Mouse (Mus musculus) liver, adult 2 months (tissue): ENCODE data around the gene Cd68. TPM values are rescaled to one million over a fixed set of nuclear protein-coding genes. Genes with fewer than 3 reads are reported as not detected.
A peak's percentile ranks its signal among the peaks of the same experiment; 100 is the strongest.

Experiments
- DNase-seq: peaks from one replicate; pipeline ENCODE4 v3.0.0-alpha.2; 2011; ENCODE audit warnings: low read depth, low spot score; ENCODE audit errors: extremely low read depth
- H3K27ac ChIP-seq: fragments of 200-500 bp; replicated peaks from 2 replicates; pipeline ENCODE4 v1.5.1; 2012; ENCODE audit warnings: low read depth, mild to moderate bottlenecking, control low read depth, inconsistent platforms, low read length; ENCODE audit not compliant: insufficient read depth
- H3K27me3 ChIP-seq: fragments of 200-500 bp; 2 replicates; pipeline ENCODE4 v1.6.1; 2012; ENCODE audit warnings: mild to moderate bottlenecking, moderate library complexity, low read length, inconsistent platforms; ENCODE audit not compliant: control insufficient read depth, insufficient read depth
- H3K36me3 ChIP-seq: fragments of 200-500 bp; 2 replicates; pipeline ENCODE4 v1.6.1; 2012; ENCODE audit warnings: low read length, inconsistent platforms; ENCODE audit not compliant: control insufficient read depth, insufficient read depth
- H3K4me1 ChIP-seq: fragments of 200-500 bp; 2 replicates; pipeline ENCODE4 v1.6.1; 2011; ENCODE audit warnings: low read length; ENCODE audit not compliant: control insufficient read depth, insufficient read depth
- H3K4me3 ChIP-seq: fragments of 200-500 bp; 2 replicates; pipeline ENCODE4 v1.5.1; 2011; ENCODE audit warnings: low read depth, mild to moderate bottlenecking, control low read depth, low read length, moderate library complexity; ENCODE audit not compliant: insufficient read depth
- H3K79me2 ChIP-seq: fragments of 200-500 bp; 2 replicates; pipeline ENCODE4 v1.6.1; 2012; ENCODE audit warnings: inconsistent platforms, mild to moderate bottlenecking, low read length, moderate library complexity; ENCODE audit not compliant: control insufficient read depth, insufficient read depth
- H3K9ac ChIP-seq: fragments of 200-500 bp; 2 replicates; pipeline ENCODE4 v1.6.1; 2012; ENCODE audit warnings: low read depth, mild to moderate bottlenecking, control low read depth, inconsistent platforms, low read length
- CTCF ChIP-seq: fragments of 200-500 bp; IDR thresholded peaks from 2 replicates; pipeline ENCODE4 v1.5.1; 2011; ENCODE audit warnings: low read depth, low read length, control low read depth
- POLR2A ChIP-seq: fragments of 200-500 bp; IDR thresholded peaks from 2 replicates; pipeline ENCODE4 v1.6.1; 2011; ENCODE audit warnings: low read length, control low read depth; ENCODE audit not compliant: insufficient read depth; ENCODE audit errors: extremely low read depth
- WGBS: fragments of 180-500 bp; shearing (Covaris S2); methylation state at CpG from one replicate; pipeline ENCODE4 v1.1.7; 2018; 5-methylcytosine and 5-hydroxymethylcytosine counted together
- polyA plus RNA-seq: library from polyadenylated mRNA; depleted of rRNA; stranded (reverse); fragments of >200 nt; gene quantifications from 2 replicates; pipeline ENCODE4 v1.2.3, GENCODE M21; 2012
- total RNA-seq: library from RNA; depleted of rRNA; stranded (reverse); fragments of >200 nt; gene quantifications from 2 replicates; pipeline ENCODE4 v1.2.3, GENCODE M21; 2014

The Cd68 gene
- total and polyA plus RNA-seq, 2 experiments = 4.5 to 14.8 TPM

DNA sequence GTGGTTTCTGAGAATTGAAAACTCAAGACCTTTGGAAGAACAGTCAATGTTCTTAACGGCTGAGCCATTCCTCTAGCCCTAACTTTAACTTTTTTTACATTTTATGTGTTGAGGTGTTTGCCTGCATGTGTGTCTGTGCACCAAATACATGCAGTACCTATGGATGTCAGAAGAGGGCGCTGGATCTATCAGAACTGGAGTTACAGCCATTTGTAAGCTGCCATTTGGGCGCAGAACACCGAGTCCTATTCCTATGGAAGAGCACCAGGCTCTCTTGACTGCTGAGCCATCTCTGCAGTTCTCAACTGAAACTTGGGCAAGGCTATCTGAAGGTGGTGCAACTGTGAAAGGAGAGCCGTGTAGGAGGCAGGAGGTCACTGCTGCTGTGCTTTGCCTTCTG lies 32.6 kb upstream of the Cd68 start:
- Histone ChIP-seq H3K27me3 (no peaks in the 10 kb centered on the region), H3K79me2 (no peaks in the 10 kb centered on the region), H3K27ac (no peak overlapping the region), H3K36me3 (no peaks in the 10 kb centered on the region), H3K4me3 (no peak overlapping the region), H3K4me1 (no peaks in the 10 kb centered on the region), H3K9ac (no peak overlapping the region)
- TF ChIP-seq POLR2A (no peak), CTCF (no peak)
- 77% methylated on average over 5 of the region's 5 CpGs for WGBS
- no peak for DNase-seq

GRCm38 (mm10) chr11:69697396-69697795 lies 31.4 kb upstream of the Cd68 start:
- Histone ChIP-seq H3K36me3 (no peaks in the 10 kb centered on the region), H3K27me3 (no peaks in the 10 kb centered on the region), H3K9ac (no peak overlapping the region), H3K79me2 (no peaks in the 10 kb centered on the region), H3K4me1 (peaks cover 7% of the 10 kb centered on the region; the same call in 1 of the 2 replicates), H3K4me3 (no peak overlapping the region), H3K27ac (no peak overlapping the region)
- WGBS = 90% methylated on average over 3 of the region's 3 CpGs
- TF ChIP-seq CTCF (no peak), POLR2A (no peak)
- DNase-seq = no peak

- 4% methylated on average over 41 of the region's 41 CpGs for WGBS
- TF ChIP-seq CTCF = peak; percentile 37; the same call in 1 of the 2 replicates
- peak; percentile 57; the same call in 1 of the 2 replicates for TF ChIP-seq POLR2A
- H3K79me2 ChIP-seq = no peaks in the 10 kb centered on the region
- peak within 1 kb of the TSS; percentile 47 for H3K27ac ChIP-seq
- H3K9ac ChIP-seq = peak within 1 kb of the TSS; percentile 85
- no peaks in the 10 kb centered on the region for H3K27me3 ChIP-seq
- no peaks in the 10 kb centered on the region for H3K36me3 ChIP-seq
- peak within 1 kb of the TSS; percentile 66 for H3K4me3 ChIP-seq
- peak; percentile 30 for DNase-seq
- H3K4me1 ChIP-seq = peaks cover 7% of the 10 kb centered on the region; the same call in 1 of the 2 replicates
These were observed 29.6 kb upstream of the Cd68 start, which contains the start of the genes Tnfsf12 and Tnfsfm13 for GRCm38 (mm10) chr11:69695361-69696181. Gene Tnfsf12 (minus strand): TSS chr11:69695849. Gene Tnfsfm13 (minus strand): TSS chr11:69696098.

DNA sequence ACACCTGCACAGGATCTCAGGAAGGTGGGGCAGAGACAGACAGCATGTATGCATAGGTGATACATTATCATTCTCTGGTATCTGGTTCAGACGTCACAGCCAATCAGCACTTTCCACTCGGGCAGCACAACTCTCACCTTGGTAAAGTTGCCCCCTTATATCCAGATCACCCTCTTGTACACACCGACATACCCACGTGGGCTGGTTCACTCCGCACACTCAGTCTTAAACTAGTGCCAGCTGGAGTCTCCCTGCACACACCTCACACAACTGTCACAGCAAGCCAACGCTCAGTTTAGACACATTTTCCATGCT lies 29.1 kb upstream of the Cd68 start:
- Histone ChIP-seq H3K4me3 (peak overlapping the region; percentile 66), H3K4me1 (peaks cover 7% of the 10 kb centered on the region; the same call in 1 of the 2 replicates), H3K36me3 (no peaks in the 10 kb centered on the region), H3K9ac (peak overlapping the region; percentile 85), H3K79me2 (no peaks in the 10 kb centered on the region), H3K27me3 (no peaks in the 10 kb centered on the region), H3K27ac (peak overlapping the region; percentile 26; the same call in 1 of the 2 replicates)
- WGBS = 25% methylated on average over 6 of the region's 6 CpGs
- no peak for DNase-seq
- TF ChIP-seq CTCF = no peak
- TF ChIP-seq POLR2A = no peak

DNA sequence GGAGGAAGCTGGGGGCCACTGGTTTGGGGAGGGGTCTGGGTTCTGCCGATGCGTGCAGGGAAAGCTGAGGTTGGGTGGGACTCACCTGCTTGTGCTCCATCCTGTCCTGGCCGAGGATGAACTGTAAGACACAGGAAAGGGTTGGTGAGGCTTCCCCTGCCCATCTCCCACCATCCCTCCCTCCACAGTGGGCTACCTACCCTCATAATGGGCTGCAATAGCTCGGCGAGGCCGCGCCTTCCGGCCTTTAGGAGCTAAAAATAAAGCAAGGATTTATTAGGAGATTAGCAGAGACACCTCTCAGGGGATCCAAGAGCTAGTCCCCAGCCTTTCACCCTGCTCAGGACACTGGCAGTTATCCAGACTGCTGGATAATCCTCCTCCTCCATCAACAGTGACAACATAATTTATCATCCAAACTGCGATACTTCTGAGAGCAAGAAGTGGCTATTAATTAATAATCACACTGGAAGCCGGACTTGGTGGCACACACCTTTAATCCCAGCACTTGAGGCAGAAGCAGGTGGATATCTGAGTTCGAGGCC lies 27.5 kb upstream of the Cd68 start:
- Histone ChIP-seq H3K27ac (peak overlapping the region; percentile 49; the same call in 1 of the 2 replicates), H3K36me3 (no peaks in the 10 kb centered on the region), H3K4me3 (no peak overlapping the region), H3K4me1 (peaks cover 7% of the 10 kb centered on the region; the same call in 1 of the 2 replicates), H3K9ac (no peak overlapping the region), H3K27me3 (no peaks in the 10 kb centered on the region), H3K79me2 (no peaks in the 10 kb centered on the region)
- DNase-seq = no peak
- WGBS = 71% methylated on average over 11 of the region's 11 CpGs
- TF ChIP-seq POLR2A (no peak), CTCF (no peak)
